ENCODE assay signal across 8 mouse cellular contexts in genomic region chr8:46844974-46845774, GRCm38 (mm10).
A peak's percentile ranks its signal among the peaks of the same experiment; 100 is the strongest.
DNase-seq lines count a peak whose midpoint lies in the region; ATAC-seq and TF ChIP-seq lines count a peak whose summit lies in the region.

No protein-coding gene starts in this region.

- no peak for ATAC-seq in forebrain, embryonic 14.5 days
- ATAC-seq in forebrain, embryonic 12.5 days (ENCODE audit: low FRiP score), result no peak
- ATAC-seq in limb, embryonic 15.5 days (ENCODE audit: insufficient number of reproducible peaks, low FRiP score, low TSS enrichment, low read depth), result no peak
- no peak for ATAC-seq in neural tube, embryonic 15.5 days (ENCODE audit: low FRiP score)
- no peak for ATAC-seq in midbrain, embryonic 16.5 days

- no peak overlapping the region for H3K4me2 ChIP-seq in forebrain, embryonic 14.5 days (ENCODE audit: low read length)
- H3K4me2 ChIP-seq in forebrain, embryonic 12.5 days, result no peak overlapping the region
- H3K4me2 ChIP-seq in limb, embryonic 15.5 days, result no peak overlapping the region
- H3K4me2 ChIP-seq in neural tube, embryonic 15.5 days, result no peak overlapping the region
- H3K4me2 ChIP-seq in midbrain, embryonic 16.5 days (ENCODE audit: low read length), result no peak overlapping the region

- H3K4me3 ChIP-seq in forebrain, embryonic 14.5 days (ENCODE audit: low read depth, low read length), result no peak overlapping the region
- H3K4me3 ChIP-seq in forebrain, embryonic 12.5 days (replicated peaks), result no peak overlapping the region
- H3K4me3 ChIP-seq in bone marrow macrophage, adult 2 months (ENCODE audit: insufficient read depth, low read length), result peak overlapping the region; percentile 1
- H3K4me3 ChIP-seq in limb, embryonic 15.5 days, result no peak overlapping the region
- H3K4me3 ChIP-seq in neural tube, embryonic 15.5 days (replicated peaks), result no peak overlapping the region
- H3K4me3 ChIP-seq in midbrain, embryonic 16.5 days (ENCODE audit: low read depth, low read length), result no peak overlapping the region

- H3K9ac ChIP-seq in forebrain, embryonic 14.5 days (ENCODE audit: low read length), result no peak overlapping the region
- no peak overlapping the region for H3K9ac ChIP-seq in forebrain, embryonic 12.5 days
- H3K9ac ChIP-seq in limb, embryonic 15.5 days, result no peak overlapping the region
- no peak overlapping the region for H3K9ac ChIP-seq in neural tube, embryonic 15.5 days (replicated peaks)
- H3K9ac ChIP-seq in midbrain, embryonic 16.5 days (ENCODE audit: low read depth, low read length), result no peak overlapping the region

- peaks cover 9% of the 10 kb centered on the region; the same call in 1 of the 2 replicates for H3K36me3 ChIP-seq in forebrain, embryonic 14.5 days (ENCODE audit: control insufficient read depth, insufficient read depth, low read length)
- H3K36me3 ChIP-seq in forebrain, embryonic 12.5 days (replicated peaks), result peaks cover 18% of the 10 kb centered on the region; the same call in 1 of the 2 replicates
- H3K36me3 ChIP-seq in limb, embryonic 15.5 days, result peaks cover 15% of the 10 kb centered on the region
- peaks cover 8% of the 10 kb centered on the region; the same call in 1 of the 2 replicates for H3K36me3 ChIP-seq in neural tube, embryonic 15.5 days
- H3K36me3 ChIP-seq in midbrain, embryonic 16.5 days (ENCODE audit: control insufficient read depth, insufficient read depth, low read length), result 0 out of 2 replicates have a peak, but pooled peaks cover 2% of the 10 kb centered on the region

- H3K4me1 ChIP-seq in forebrain, embryonic 14.5 days (ENCODE audit: control insufficient read depth, insufficient read depth, low read length), result no peaks in the 10 kb centered on the region
- no peaks in the 10 kb centered on the region for H3K4me1 ChIP-seq in forebrain, embryonic 12.5 days
- peaks cover 75% of the 10 kb centered on the region for H3K4me1 ChIP-seq in bone marrow macrophage, adult 2 months (ENCODE audit: control insufficient read depth, insufficient read depth, low read length)
- 0 out of 2 replicates have a peak, but pooled peaks cover 9% of the 10 kb centered on the region for H3K4me1 ChIP-seq in limb, embryonic 15.5 days
- no peaks in the 10 kb centered on the region for H3K4me1 ChIP-seq in neural tube, embryonic 15.5 days
- H3K4me1 ChIP-seq in midbrain, embryonic 16.5 days (ENCODE audit: control insufficient read depth, insufficient read depth, low read length), result no peaks in the 10 kb centered on the region

- no peak for DNase-seq in forebrain, embryonic 14.5 days (ENCODE audit: low spot score)
- peak; percentile 56 to 65 for DNase-seq in heart, postnatal 36 days
- DNase-seq in cerebellum, adult 11 months, result no peak

- H3K27me3 ChIP-seq in forebrain, embryonic 14.5 days (replicated peaks; ENCODE audit: control insufficient read depth, insufficient read depth, low read length), result no peaks in the 10 kb centered on the region
- no peaks in the 10 kb centered on the region for H3K27me3 ChIP-seq in forebrain, embryonic 12.5 days
- no peaks in the 10 kb centered on the region for H3K27me3 ChIP-seq in limb, embryonic 15.5 days
- no peaks in the 10 kb centered on the region for H3K27me3 ChIP-seq in neural tube, embryonic 15.5 days (replicated peaks)
- no peaks in the 10 kb centered on the region for H3K27me3 ChIP-seq in midbrain, embryonic 16.5 days (ENCODE audit: control insufficient read depth, insufficient read depth, low read depth, low read length)

- WGBS in forebrain, embryonic 14.5 days, result 70% methylated on average over 7 of the region's 7 CpGs
- 73% methylated on average over 7 of the region's 7 CpGs for WGBS in forebrain, embryonic 12.5 days
- WGBS in limb, embryonic 15.5 days, result 77% methylated on average over 7 of the region's 7 CpGs
- 82% methylated on average over 7 of the region's 7 CpGs for WGBS in neural tube, embryonic 15.5 days
- WGBS in midbrain, embryonic 16.5 days, result 69% methylated on average over 7 of the region's 7 CpGs

- H3K9me3 ChIP-seq in forebrain, embryonic 14.5 days (replicated peaks; ENCODE audit: control insufficient read depth, low read length), result no peaks in the 10 kb centered on the region
- H3K9me3 ChIP-seq in forebrain, embryonic 12.5 days, result no peaks in the 10 kb centered on the region
- no peaks in the 10 kb centered on the region for H3K9me3 ChIP-seq in limb, embryonic 15.5 days
- no peaks in the 10 kb centered on the region for H3K9me3 ChIP-seq in neural tube, embryonic 15.5 days (replicated peaks)
- H3K9me3 ChIP-seq in midbrain, embryonic 16.5 days (replicated peaks; ENCODE audit: control insufficient read depth, low read length, poor library complexity, severe bottlenecking), result no peaks in the 10 kb centered on the region

- no peak for TF ChIP-seq POLR2A in bone marrow macrophage, adult 2 months (IDR thresholded peaks at IDR 0.05; ENCODE audit: borderline replicate concordance, low read depth, low read length)

- TF ChIP-seq CTCF in bone marrow macrophage, adult 2 months (IDR thresholded peaks at IDR 0.05; ENCODE audit: low read depth, low read length), result no peak

- intact Hi-C loops in heart, postnatal 36 days (cut with DNase I), result loop anchor here (1.0 to 5.0 kb wide), 4 partner anchors 43 to 158 kb away; partner anchors contain the start of gene Irf2

- H3K27ac ChIP-seq in forebrain, embryonic 14.5 days (ENCODE audit: low read depth, low read length), result 0 out of 2 replicates have a peak overlapping the region, but pooled peaks have one; percentile 2
- no peak overlapping the region for H3K27ac ChIP-seq in forebrain, embryonic 12.5 days
- peak overlapping the region; percentile 99 for H3K27ac ChIP-seq in bone marrow macrophage, adult 2 months (ENCODE audit: insufficient read depth, low read depth, low read length)
- peak overlapping the region; percentile 50 for H3K27ac ChIP-seq in limb, embryonic 15.5 days
- peak overlapping the region; percentile 48; the same call in 1 of the 2 replicates for H3K27ac ChIP-seq in neural tube, embryonic 15.5 days (replicated peaks)
- H3K27ac ChIP-seq in midbrain, embryonic 16.5 days (ENCODE audit: low read length), result no peak overlapping the region

Comparison
In these comparisons a context has a peak if more than half of its experiments do, and no peak if none do; other contexts are left out.
1. H3K27ac ChIP-seq: peak in forebrain, embryonic 14.5 days (single experiment), bone marrow macrophage, adult 2 months (single experiment), limb, embryonic 15.5 days (single experiment) and neural tube, embryonic 15.5 days (single experiment); none in forebrain, embryonic 12.5 days (single experiment) and midbrain, embryonic 16.5 days (single experiment).
2. DNase-seq: peak in heart, postnatal 36 days (2 of 2); none in forebrain, embryonic 14.5 days (single experiment) and cerebellum, adult 11 months (single experiment).